Mouse (Mus musculus) embryonic fibroblast, embryonic 13.5 days (primary cell): ENCODE measurements around the gene Cntnap2.

Source experiments
- CTCF ChIP-seq: IDR thresholded peaks from 2 replicates; pipeline ENCODE4 v1.5.1; 2011; ENCODE audit warnings: mild to moderate bottlenecking, control low read depth, low read length, moderate library complexity, borderline replicate concordance; ENCODE audit not compliant: insufficient read depth
- POLR2A ChIP-seq: IDR thresholded peaks from 2 replicates; pipeline ENCODE4 v1.6.1; 2011; ENCODE audit warnings: low read depth, mild to moderate bottlenecking, control low read depth, low read length, moderate library complexity

DNA sequence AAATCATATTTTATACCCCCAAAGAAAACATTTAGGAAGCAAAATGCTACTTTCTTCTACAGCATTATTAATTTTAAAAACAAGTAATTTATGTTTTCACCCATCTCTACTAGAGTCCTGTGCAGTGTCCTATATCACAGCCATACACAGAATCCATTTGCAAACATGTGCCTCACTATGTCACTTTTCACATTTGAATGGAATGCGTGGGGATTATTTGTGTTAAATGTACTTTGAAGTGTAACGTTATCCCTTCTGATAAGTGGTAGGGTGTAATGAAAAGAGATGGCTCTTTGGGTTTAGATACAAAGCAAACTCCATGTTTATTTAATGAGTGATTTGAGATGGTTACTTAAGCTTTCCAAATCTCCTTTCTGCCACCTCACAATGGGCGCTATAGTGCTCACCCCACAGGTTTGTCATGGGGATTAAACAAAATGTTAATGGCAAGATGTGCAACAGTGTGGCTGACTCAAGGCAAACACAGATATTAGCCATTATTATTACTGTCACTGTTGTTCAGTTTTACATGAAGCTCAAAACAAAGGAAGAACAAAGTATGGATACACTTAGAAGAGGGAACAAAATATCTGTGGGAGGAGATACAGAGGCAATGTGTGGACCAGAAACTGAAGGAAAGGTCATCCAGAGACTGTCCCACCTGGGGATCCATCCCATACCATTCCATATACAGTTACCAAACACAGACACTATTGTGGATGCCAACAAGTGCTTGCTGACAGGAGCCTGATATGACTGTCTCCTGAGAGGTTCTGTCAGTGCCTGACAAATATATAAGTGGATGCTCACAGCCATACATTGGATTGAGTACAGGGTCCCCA, 886.2 kb downstream of the Cntnap2 start:
- TF ChIP-seq CTCF (no peak), POLR2A (no peak)
